Mouse (Mus musculus): ENCODE results near the gene Poldip2. TPM values are rescaled to one million over a fixed set of nuclear protein-coding genes. Genes with fewer than 3 reads are reported as not detected.

Gene Poldip2
- polyA plus RNA-seq, 1 experiment from 2014 or later = 182 TPM

DNA sequence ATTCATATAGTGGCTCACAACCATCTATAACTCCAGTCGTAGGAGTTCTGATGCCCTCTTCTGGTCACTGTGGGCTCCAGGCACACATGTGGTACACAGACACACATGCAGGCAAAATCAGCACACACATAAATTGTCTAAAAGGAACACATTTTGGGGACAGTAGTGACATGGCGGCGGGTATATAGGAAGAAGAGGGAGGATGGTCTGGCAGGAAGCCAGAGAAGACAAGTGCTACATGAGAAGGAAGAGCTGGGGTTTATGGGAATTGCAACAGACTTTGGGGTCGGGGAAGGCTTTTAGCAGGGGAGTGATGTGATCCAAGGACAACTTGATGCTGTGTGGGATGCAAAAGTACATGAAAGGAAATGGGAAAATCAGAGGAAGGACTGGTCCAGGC is 22.5 kb downstream of the Poldip2 start:
- H3K27me3 ChIP-seq = no peaks in the 10 kb centered on the region
- ATAC-seq (ENCODE audit: low FRiP score, low read depth) = no peak
- peaks cover 26% of the 10 kb centered on the region for H3K4me1 ChIP-seq
- WGBS = 84% methylated on average over 4 of the region's 4 CpGs
- peak overlapping the region; percentile 84 for H3K4me3 ChIP-seq
- peak overlapping the region; percentile 82 for H3K4me2 ChIP-seq (replicated peaks)
- no peaks in the 10 kb centered on the region for H3K9me3 ChIP-seq
- H3K36me3 ChIP-seq = peaks cover 33% of the 10 kb centered on the region
- peak overlapping the region; percentile 79 for H3K9ac ChIP-seq
- no peak overlapping the region for H3K27ac ChIP-seq

DNA sequence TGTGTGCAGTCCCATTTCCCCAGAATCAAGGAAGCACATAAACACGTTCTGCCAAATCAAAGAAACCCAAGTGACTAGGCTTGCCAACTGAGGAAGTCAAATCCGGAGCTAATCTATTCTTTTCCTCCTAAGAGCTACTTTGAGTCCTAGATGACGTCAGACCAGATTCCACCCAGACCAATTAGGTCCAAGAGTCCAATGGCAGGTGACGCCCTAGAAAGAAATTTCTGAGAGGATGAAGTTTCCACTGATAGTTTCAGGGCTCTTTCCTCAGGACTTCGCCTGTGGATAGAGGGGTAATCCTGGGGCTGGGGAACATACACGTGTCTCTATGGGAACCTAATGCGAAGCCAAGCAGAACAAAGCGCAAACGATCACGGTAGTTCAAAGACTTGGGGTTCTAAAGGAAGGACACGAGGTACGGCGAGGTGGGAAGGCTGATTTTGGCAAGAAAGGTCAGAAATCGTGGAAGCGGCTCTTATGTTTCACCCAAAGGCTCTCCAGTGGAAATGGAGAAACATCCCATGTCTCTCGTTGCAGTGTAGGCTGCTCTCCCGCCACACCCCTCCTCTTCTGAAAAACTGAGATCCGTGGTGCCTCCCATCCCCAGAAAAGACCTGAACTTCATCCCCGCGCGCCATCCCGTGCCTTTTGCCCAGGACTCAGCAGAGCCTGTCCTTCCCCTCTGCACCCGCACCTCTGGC is 23.5 kb downstream of the Poldip2 start:
- H3K27me3 ChIP-seq = no peaks in the 10 kb centered on the region
- no peak; the same call in 1 of the 2 replicates for ATAC-seq (ENCODE audit: low FRiP score, low read depth)
- peak overlapping the region; percentile 82 for H3K4me2 ChIP-seq (replicated peaks)
- H3K4me3 ChIP-seq = peak overlapping the region; percentile 84
- no peaks in the 10 kb centered on the region for H3K9me3 ChIP-seq
- H3K27ac ChIP-seq = peak overlapping the region; percentile 92
- under 1% methylated on average over 23 of the region's 23 CpGs for WGBS
- peaks cover 33% of the 10 kb centered on the region for H3K36me3 ChIP-seq
- peaks cover 26% of the 10 kb centered on the region for H3K4me1 ChIP-seq
- peak overlapping the region; percentile 79 for H3K9ac ChIP-seq

DNA sequence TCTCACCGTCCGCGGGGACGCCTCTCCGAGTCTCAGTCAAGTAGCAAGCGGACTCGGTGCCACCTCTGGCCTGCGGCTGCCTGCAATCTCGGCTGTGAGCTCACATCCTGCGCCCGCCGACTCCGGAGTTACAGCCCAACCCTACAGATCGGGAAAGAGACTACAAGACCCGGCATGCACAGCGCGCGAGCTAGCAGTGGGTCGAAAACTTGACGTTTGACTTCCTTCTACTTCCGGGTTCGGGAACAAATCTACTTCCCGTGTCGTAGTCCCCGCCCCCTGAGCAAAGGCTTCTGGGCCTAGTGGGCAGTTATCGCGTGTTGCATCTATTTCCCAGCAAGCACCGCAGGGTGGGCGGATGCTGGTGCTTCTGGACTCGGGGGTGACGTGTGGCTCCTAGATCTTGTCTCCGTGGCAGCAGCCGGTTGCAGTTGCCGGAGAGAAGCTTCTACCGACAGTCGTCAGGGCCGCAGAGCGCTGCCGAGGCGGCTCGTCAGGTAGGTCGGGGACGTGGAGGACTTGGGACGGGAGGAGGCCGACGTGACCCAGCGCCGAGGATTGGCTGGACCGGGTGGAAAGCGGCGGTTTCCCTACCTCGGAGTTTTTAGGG is 24.2 kb downstream of the Poldip2 start, which contains the start of the genes Tnfaip1 and Ift20:
Gene Tnfaip1 (minus strand): TSS at position 253 of the 610 bp plus-strand sequence.
Gene Ift20 (plus strand): TSS at position 282 of the 610 bp plus-strand sequence.
- Histone ChIP-seq H3K4me1 (peaks cover 26% of the 10 kb centered on the region), H3K4me2 (replicated peaks) (peak within 1 kb of the TSS; percentile 87), H3K9me3 (no peaks in the 10 kb centered on the region), H3K4me3 (peak within 1 kb of the TSS; percentile 84), H3K27ac (peak within 1 kb of the TSS; percentile 92), H3K27me3 (no peaks in the 10 kb centered on the region), H3K36me3 (peaks cover 32% of the 10 kb centered on the region), H3K9ac (peak within 1 kb of the TSS; percentile 88)
- ATAC-seq (ENCODE audit: low FRiP score, low read depth) = peak; percentile 99
- WGBS = under 1% methylated on average over 52 of the region's 52 CpGs

DNA sequence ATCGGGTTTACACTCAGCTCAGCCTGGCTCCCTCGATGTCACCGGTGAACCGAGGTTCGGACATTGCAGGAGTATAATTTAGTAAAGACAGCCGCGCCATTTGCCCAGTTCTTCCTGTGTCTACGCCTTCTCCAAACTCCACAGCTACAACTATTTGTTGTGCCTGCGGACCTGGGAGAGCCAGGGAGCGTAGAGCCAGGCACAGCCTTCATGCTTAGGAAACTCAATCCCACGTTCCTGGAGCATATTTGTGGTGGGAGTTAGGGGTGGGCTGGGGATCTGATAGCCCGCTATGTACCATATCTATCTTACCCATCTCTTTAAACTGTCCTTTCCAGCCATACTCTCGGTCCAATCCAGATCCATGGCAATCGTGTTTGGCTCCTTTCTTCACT is 24.7 kb downstream of the Poldip2 start:
- Histone ChIP-seq H3K4me2 (replicated peaks) (peak overlapping the region; percentile 87), H3K9me3 (no peaks in the 10 kb centered on the region), H3K4me1 (peaks cover 26% of the 10 kb centered on the region), H3K27ac (peak overlapping the region; percentile 87), H3K27me3 (no peaks in the 10 kb centered on the region), H3K36me3 (peaks cover 35% of the 10 kb centered on the region), H3K9ac (peak overlapping the region; percentile 88), H3K4me3 (peak overlapping the region; percentile 84)
- peak; percentile 1; the same call in 1 of the 2 replicates for ATAC-seq (ENCODE audit: low FRiP score, low read depth)
- WGBS = 3% methylated on average over 14 of the region's 14 CpGs

DNA sequence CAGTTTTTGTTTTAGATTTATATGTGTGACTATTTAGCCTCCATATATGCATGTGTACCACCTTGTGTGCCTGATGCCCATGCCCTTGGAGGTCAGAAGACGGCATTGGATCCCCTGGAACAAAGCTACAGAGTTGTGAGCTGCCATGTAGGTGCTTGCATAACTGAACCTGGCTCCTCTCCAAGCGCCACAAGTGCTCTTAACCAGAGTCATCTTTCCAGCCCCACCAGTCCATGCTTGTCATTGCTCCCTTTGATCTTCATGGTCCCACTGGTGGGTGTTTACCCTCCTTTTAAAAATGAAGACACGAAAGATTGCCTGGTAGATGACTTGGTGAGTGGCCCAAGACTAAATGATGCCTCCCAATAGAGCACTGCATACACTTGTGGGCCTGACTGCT is 28.4 kb downstream of the Poldip2 start:
- no peak overlapping the region for H3K9ac ChIP-seq
- peaks cover 14% of the 10 kb centered on the region for H3K4me1 ChIP-seq
- H3K4me3 ChIP-seq = no peak overlapping the region
- H3K27ac ChIP-seq = no peak overlapping the region
- WGBS = 81% methylated on average over 3 of the region's 3 CpGs
- no peak overlapping the region for H3K4me2 ChIP-seq (replicated peaks)
- no peaks in the 10 kb centered on the region for H3K27me3 ChIP-seq
- no peaks in the 10 kb centered on the region for H3K9me3 ChIP-seq
- H3K36me3 ChIP-seq = peaks cover 66% of the 10 kb centered on the region
- no peak for ATAC-seq (ENCODE audit: low FRiP score, low read depth)

DNA sequence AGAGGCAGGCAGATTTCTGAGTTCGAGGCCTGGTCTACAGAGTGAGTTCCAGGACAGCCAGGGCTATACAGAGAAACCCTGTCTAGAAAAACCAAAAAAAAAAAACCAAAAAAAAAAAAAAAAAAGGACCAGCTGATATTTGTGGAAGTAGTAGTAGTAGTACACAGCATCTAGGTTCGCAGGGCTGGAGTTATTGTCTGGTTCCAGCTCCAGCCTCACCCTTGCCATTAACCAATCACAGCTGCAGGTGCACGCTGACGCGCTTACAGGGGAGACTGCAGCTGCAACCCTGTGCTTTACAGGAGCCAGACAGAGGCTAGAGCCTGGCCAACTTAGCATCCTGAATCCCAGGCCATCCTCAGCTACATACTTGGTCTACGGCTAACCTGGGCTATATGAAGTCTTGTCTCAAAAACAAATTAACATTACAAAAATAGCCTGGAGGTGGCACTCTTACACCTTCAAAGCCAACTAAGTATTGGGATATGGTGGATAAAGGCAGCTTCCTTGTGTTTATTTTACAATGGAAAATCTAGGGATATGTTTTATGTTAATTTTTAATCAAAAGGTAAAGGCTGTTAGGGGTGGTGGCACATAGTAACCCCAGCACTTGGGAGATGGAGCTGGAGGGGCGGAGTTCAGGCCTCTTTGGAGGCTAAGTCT is 32.6 kb downstream of the Poldip2 start:
- H3K27ac ChIP-seq = no peak overlapping the region

DNA sequence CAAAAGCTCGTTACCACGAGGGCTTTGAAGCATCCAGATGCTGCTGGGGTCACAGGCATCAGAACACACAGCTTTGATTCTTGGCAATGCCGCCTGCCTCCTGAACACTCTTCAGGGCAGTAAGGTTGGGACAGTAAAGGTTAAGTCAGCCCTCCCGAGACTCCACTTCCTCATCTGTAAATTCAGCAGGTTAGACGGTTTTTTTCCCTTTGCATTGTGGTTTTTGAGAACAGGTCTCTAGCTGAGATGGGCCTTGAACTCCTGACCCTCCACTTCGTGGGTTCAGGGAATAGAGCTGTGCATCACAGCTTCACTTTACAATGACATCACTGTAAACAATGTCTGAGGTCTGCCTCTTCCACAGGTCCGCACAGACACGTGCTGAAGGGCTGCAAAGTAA is 33.2 kb downstream of the Poldip2 start:
- WGBS = 67% methylated on average over 8 of the region's 8 CpGs
- H3K4me2 ChIP-seq (replicated peaks) = no peak overlapping the region

More for the DNA sequence above, 32.6 kb downstream of the Poldip2 start:
- Histone ChIP-seq H3K27me3 (no peaks in the 10 kb centered on the region), H3K9me3 (no peaks in the 10 kb centered on the region), H3K36me3 (peaks cover 56% of the 10 kb centered on the region), H3K4me3 (no peak overlapping the region), H3K4me1 (peaks cover 17% of the 10 kb centered on the region), H3K4me2 (replicated peaks) (no peak overlapping the region), H3K9ac (no peak overlapping the region)
- no peak for ATAC-seq (ENCODE audit: low FRiP score, low read depth)
- WGBS = 96% methylated on average over 7 of the region's 7 CpGs

DNA sequence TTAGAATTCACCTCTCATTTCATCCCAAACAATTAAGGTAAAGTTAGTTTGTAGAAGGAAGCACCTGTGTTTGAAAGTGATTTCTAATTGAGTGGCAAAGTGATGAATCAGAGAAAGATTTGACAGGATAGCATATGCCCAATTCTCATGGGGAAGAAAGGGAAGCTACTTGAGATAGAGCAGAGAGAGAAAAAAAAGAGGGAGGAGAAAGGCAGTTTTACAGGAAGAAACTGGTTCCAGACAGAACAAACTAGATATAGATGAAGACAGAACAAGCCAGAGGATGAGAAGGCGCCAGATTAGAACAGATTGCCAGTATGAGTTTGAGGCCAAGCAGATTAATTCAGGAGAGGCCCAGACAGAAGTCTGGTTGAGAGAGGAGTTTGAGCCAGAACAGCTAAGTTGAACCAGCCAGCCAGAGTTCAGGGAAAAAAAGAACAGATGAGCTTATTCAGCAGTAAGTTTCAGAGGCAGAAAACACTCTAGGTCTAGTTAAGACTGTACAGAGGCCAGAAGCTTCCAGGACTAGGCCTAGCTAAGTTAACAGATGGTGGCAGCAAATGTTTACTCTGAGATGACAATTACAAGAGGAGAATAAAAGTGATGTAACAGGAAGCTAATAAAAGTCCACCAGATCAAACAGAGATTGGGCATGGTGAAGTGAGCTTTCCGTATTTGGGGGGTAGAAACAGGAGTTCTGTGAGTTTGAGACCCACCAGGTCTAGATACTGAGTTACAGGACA is 35.9 kb downstream of the Poldip2 start:
- no peaks in the 10 kb centered on the region for H3K27me3 ChIP-seq
- H3K36me3 ChIP-seq = peaks cover 26% of the 10 kb centered on the region
- H3K4me3 ChIP-seq = no peak overlapping the region
- WGBS = 81% methylated on average over 2 of the region's 2 CpGs
- H3K9me3 ChIP-seq = no peaks in the 10 kb centered on the region
- no peak overlapping the region for H3K27ac ChIP-seq
- no peak overlapping the region; the same call in 1 of the 2 replicates for H3K4me2 ChIP-seq (replicated peaks)
- no peak for ATAC-seq (ENCODE audit: low FRiP score, low read depth)
- H3K9ac ChIP-seq = no peak overlapping the region
- H3K4me1 ChIP-seq = peaks cover 24% of the 10 kb centered on the region

More for the DNA sequence above, 33.2 kb downstream of the Poldip2 start:
- no peak overlapping the region for H3K4me3 ChIP-seq
- no peak overlapping the region for H3K27ac ChIP-seq
- no peaks in the 10 kb centered on the region for H3K9me3 ChIP-seq
- H3K27me3 ChIP-seq = no peaks in the 10 kb centered on the region
- H3K36me3 ChIP-seq = peaks cover 50% of the 10 kb centered on the region
- H3K4me1 ChIP-seq = peaks cover 21% of the 10 kb centered on the region
- H3K9ac ChIP-seq = no peak overlapping the region
- no peak for ATAC-seq (ENCODE audit: low FRiP score, low read depth)

DNA sequence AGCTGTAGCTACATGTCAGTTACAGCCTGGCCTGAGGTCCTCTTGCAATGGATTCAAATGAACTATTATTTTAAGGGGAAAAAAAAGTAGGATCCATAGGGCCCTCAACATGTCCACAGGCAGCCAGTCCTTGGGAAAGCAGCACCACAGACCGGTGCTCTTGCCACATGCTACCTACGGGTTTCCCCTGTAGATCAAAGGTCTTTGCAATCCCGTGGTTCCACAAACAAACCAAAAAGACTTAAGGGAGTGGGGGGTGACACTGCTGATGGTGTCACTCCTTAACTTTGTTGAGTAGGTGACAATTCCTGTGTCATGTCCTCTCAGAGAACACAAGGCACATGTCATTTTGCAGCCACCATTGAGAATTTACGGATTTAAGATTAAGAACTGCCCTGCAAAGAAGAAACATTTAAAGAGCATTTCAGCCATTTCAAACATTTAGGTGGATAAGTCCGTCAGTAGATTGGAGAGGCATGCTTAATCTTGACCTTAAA is 37.5 kb downstream of the Poldip2 start:
- 4% methylated on average over 5 of the region's 5 CpGs for WGBS
- H3K9ac ChIP-seq = peak overlapping the region; percentile 74
- no peak for ATAC-seq (ENCODE audit: low FRiP score, low read depth)
- H3K9me3 ChIP-seq = 0 out of 2 replicates have a peak, but pooled peaks cover 5% of the 10 kb centered on the region
- H3K4me2 ChIP-seq (replicated peaks) = peak overlapping the region; percentile 75
- H3K4me3 ChIP-seq = peak overlapping the region; percentile 73
- peaks cover 12% of the 10 kb centered on the region for H3K36me3 ChIP-seq
- H3K27ac ChIP-seq = peak overlapping the region; percentile 84; the same call in 1 of the 2 replicates
- H3K4me1 ChIP-seq = peaks cover 24% of the 10 kb centered on the region
- no peaks in the 10 kb centered on the region for H3K27me3 ChIP-seq

DNA sequence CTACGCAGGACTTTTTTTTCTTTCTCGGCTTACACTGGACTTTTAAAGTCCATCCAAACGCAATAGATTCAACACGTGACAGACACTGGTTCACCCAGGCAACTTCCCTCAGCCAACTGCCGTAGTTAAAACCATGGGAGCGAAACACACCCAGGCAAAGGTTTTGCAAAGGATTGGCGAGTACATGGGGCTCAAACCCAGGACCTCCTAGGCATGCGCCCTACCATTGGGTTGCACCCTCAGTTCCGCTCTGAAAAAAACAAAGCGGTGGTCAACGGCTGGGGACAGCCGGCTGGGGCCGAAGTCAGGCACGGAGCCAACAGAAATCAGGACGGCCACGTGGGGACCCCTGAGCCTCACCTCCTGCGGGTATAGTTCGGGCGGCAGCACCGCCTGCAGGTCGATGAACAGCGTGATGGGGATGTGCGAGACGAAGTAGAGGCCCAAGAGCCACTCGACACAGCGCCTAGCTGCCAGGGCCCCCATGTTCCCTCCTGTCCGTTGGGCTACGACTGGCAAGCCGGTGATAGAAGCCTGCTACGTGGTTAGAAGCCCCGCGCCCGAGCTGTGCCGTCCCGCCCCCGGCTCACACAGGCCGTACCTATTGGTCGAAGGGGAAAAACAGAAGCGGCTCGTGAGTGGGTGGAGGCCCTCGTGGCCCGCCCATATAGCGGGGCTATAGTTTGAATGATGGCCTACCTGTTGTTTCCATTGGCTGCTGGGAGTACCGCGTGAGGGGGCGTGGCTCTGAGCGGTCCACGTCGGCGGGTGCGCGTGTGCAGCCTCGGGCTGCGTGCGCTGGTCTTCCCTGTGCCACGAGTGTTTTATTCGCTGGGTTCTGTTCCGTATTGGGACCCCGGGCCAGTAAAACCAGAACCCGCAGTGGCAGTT is 38.4 kb downstream of the Poldip2 start, which contains the start of gene Tmem97:
Gene Tmem97 (minus strand): TSS at position 610 of the 891 bp plus-strand sequence.
- H3K9ac ChIP-seq = peak within 1 kb of the TSS; percentile 74
- 0 out of 2 replicates have a peak, but pooled peaks cover 5% of the 10 kb centered on the region for H3K9me3 ChIP-seq
- under 1% methylated on average over 60 of the region's 60 CpGs for WGBS
- H3K27ac ChIP-seq = peak within 1 kb of the TSS; percentile 87
- H3K4me1 ChIP-seq = peaks cover 24% of the 10 kb centered on the region
- peak within 1 kb of the TSS; percentile 75 for H3K4me2 ChIP-seq (replicated peaks)
- peak; percentile 100 for ATAC-seq (ENCODE audit: low FRiP score, low read depth)
- peaks cover 3% of the 10 kb centered on the region for H3K36me3 ChIP-seq
- H3K4me3 ChIP-seq = peak within 1 kb of the TSS; percentile 73
- no peaks in the 10 kb centered on the region for H3K27me3 ChIP-seq

All from limb, embryonic 13.5 days (tissue).